Mouse (Mus musculus) liver, embryonic 13.5 days (tissue): Measurements from ENCODE around the gene Lpp. TPM values are rescaled to one million over a fixed set of nuclear protein-coding genes. Genes with fewer than 3 reads are reported as not detected.

Experiments
- ATAC-seq: fragments of 200-750 bp; cut with Nextera tagmentation; 2 replicates; pipeline ENCODE4 v1.8.0; 2017; ENCODE audit warnings: low read depth, mild to moderate bottlenecking, moderate number of reproducible peaks, moderate library complexity
- DNase-seq: peaks from one replicate; pipeline ENCODE4 v3.0.0; 2022
- H3K27ac ChIP-seq: fragments of 300-500 bp; sonication (generic); 2 replicates; pipeline ENCODE4 v1.5.1; 2015; ENCODE audit warnings: moderate library complexity, mild to moderate bottlenecking, inconsistent platforms
- H3K27me3 ChIP-seq: fragments of 300-500 bp; sonication (generic); 2 replicates; pipeline ENCODE4 v1.6.1; 2015; ENCODE audit warnings: mild to moderate bottlenecking, inconsistent platforms
- H3K36me3 ChIP-seq: fragments of 300-500 bp; sonication (generic); 2 replicates; pipeline ENCODE4 v1.6.1; 2015; ENCODE audit warnings: mild to moderate bottlenecking, inconsistent platforms
- H3K4me1 ChIP-seq: fragments of 300-500 bp; sonication (generic); replicated peaks from 2 replicates; pipeline ENCODE4 v1.6.1; 2015; ENCODE audit warnings: inconsistent platforms
- H3K4me2 ChIP-seq: fragments of 300-500 bp; sonication (generic); 2 replicates; pipeline ENCODE4 v1.6.1; 2015; ENCODE audit warnings: inconsistent platforms, mild to moderate bottlenecking, moderate library complexity
- H3K4me3 ChIP-seq: fragments of 300-500 bp; sonication (generic); replicated peaks from 2 replicates; pipeline ENCODE4 v1.5.1; 2015; ENCODE audit warnings: mild to moderate bottlenecking, inconsistent platforms
- H3K9ac ChIP-seq: fragments of 300-500 bp; sonication (generic); 2 replicates; pipeline ENCODE4 v1.6.1; 2015; ENCODE audit warnings: mild to moderate bottlenecking, inconsistent platforms
- H3K9me3 ChIP-seq: fragments of 300-500 bp; sonication (generic); replicated peaks from 2 replicates; pipeline ENCODE4 v1.6.1; 2016; ENCODE audit warnings: inconsistent platforms
- WGBS: fragments of 180-500 bp; shearing (Covaris S2); methylation state at CpG from one replicate; pipeline ENCODE4 v1.1.7; 2015; ENCODE audit not compliant: insufficient replicate concordance; 5-methylcytosine and 5-hydroxymethylcytosine counted together
- polyA plus RNA-seq: library from polyadenylated mRNA; unstranded; fragments of >200 nt; fragmentation: Nextera tagmentation; extraction: Ambion mirVana; gene quantifications from 2 replicates; pipeline ENCODE4 v1.2.1, GENCODE M21; 2015

Lpp gene
- polyA plus RNA-seq, 1 experiment from 2014 or later, result 6.1 TPM

GRCm38 (mm10) chr16:24438438-24438837 is 45.1 kb downstream of the Lpp start:
- ATAC-seq (no peak), DNase-seq (no peak)
- no peaks in the 10 kb centered on the region for H3K9me3 ChIP-seq
- peaks cover 28% of the 10 kb centered on the region for H3K4me1 ChIP-seq
- no peak overlapping the region for H3K4me3 ChIP-seq
- H3K27ac ChIP-seq, result no peak overlapping the region
- WGBS, result 70% methylated on average over 4 of the region's 4 CpGs
- no peaks in the 10 kb centered on the region for H3K27me3 ChIP-seq
- H3K36me3 ChIP-seq, result no peaks in the 10 kb centered on the region
- no peak overlapping the region for H3K4me2 ChIP-seq
- H3K9ac ChIP-seq, result no peak overlapping the region

GRCm38 (mm10) chr16:24441338-24441737 is 48.0 kb downstream of the Lpp start:
- Histone ChIP-seq H3K4me3 (no peak overlapping the region), H3K9me3 (no peaks in the 10 kb centered on the region), H3K27me3 (no peaks in the 10 kb centered on the region), H3K36me3 (no peaks in the 10 kb centered on the region), H3K4me1 (0 out of 2 replicates have a peak, but pooled peaks cover under 1% of the 10 kb centered on the region), H3K27ac (no peak overlapping the region), H3K9ac (no peak overlapping the region), H3K4me2 (no peak overlapping the region)
- ATAC-seq, result no peak
- WGBS, result 59% methylated on average over 1 of the region's 1 CpGs
- DNase-seq, result no peak

GRCm38 (mm10) chr16:24442500-24443122 is 49.3 kb downstream of the Lpp start:
- DNase-seq (no peak), ATAC-seq (no peak)
- no peaks in the 10 kb centered on the region for H3K27me3 ChIP-seq
- H3K9ac ChIP-seq, result no peak overlapping the region
- no peaks in the 10 kb centered on the region for H3K9me3 ChIP-seq
- H3K4me2 ChIP-seq, result no peak overlapping the region
- H3K4me1 ChIP-seq, result peaks cover 2% of the 10 kb centered on the region; the same call in 1 of the 2 replicates
- WGBS, result 51% methylated on average over 5 of the region's 5 CpGs
- H3K27ac ChIP-seq, result no peak overlapping the region
- H3K4me3 ChIP-seq, result no peak overlapping the region
- no peaks in the 10 kb centered on the region for H3K36me3 ChIP-seq

- 60% methylated on average over 7 of the region's 7 CpGs for WGBS
- DNase-seq, result no peak
- H3K4me3 ChIP-seq, result no peak overlapping the region
- H3K36me3 ChIP-seq, result no peaks in the 10 kb centered on the region
- peaks cover 7% of the 10 kb centered on the region; the same call in 1 of the 2 replicates for H3K4me1 ChIP-seq
- no peaks in the 10 kb centered on the region for H3K9me3 ChIP-seq
- no peak overlapping the region for H3K27ac ChIP-seq
- H3K4me2 ChIP-seq, result no peak overlapping the region
- H3K27me3 ChIP-seq, result no peaks in the 10 kb centered on the region
- ATAC-seq, result no peak
- H3K9ac ChIP-seq, result no peak overlapping the region
These were observed 49.8 kb downstream of the Lpp start for GRCm38 (mm10) chr16:24443123-24443515.

- H3K4me3 ChIP-seq, result no peak overlapping the region
- ATAC-seq (no peak), DNase-seq (no peak)
- H3K4me1 ChIP-seq, result peaks cover 11% of the 10 kb centered on the region
- WGBS, result 61% methylated on average over 5 of the region's 5 CpGs
- H3K9me3 ChIP-seq, result no peaks in the 10 kb centered on the region
- H3K27me3 ChIP-seq, result no peaks in the 10 kb centered on the region
- no peak overlapping the region for H3K4me2 ChIP-seq
- H3K27ac ChIP-seq, result no peak overlapping the region
- no peaks in the 10 kb centered on the region for H3K36me3 ChIP-seq
- H3K9ac ChIP-seq, result no peak overlapping the region
These were observed 50.2 kb downstream of the Lpp start for GRCm38 (mm10) chr16:24443555-24443954.

GRCm38 (mm10) chr16:24444818-24445217 is 51.5 kb downstream of the Lpp start:
- Histone ChIP-seq H3K4me1 (peaks cover 19% of the 10 kb centered on the region), H3K4me2 (no peak overlapping the region), H3K27me3 (no peaks in the 10 kb centered on the region), H3K9ac (no peak overlapping the region), H3K36me3 (no peaks in the 10 kb centered on the region), H3K4me3 (no peak overlapping the region), H3K27ac (no peak overlapping the region), H3K9me3 (no peaks in the 10 kb centered on the region)
- DNase-seq (no peak), ATAC-seq (no peak)
- whole genome bisulfite sequencing, result 44% methylated on average over 4 of the region's 4 CpGs

GRCm38 (mm10) chr16:24445473-24445872 is 52.2 kb downstream of the Lpp start:
- peaks cover 20% of the 10 kb centered on the region for H3K4me1 ChIP-seq
- no peak for DNase-seq
- ATAC-seq, result no peak
- no peaks in the 10 kb centered on the region for H3K36me3 ChIP-seq
- no peaks in the 10 kb centered on the region for H3K9me3 ChIP-seq
- no peak overlapping the region for H3K4me3 ChIP-seq
- H3K27ac ChIP-seq, result no peak overlapping the region
- 53% methylated on average over 3 of the region's 3 CpGs for WGBS
- no peak overlapping the region for H3K4me2 ChIP-seq
- no peaks in the 10 kb centered on the region for H3K27me3 ChIP-seq
- H3K9ac ChIP-seq, result no peak overlapping the region

GRCm38 (mm10) chr16:24446449-24446848 is 53.1 kb downstream of the Lpp start:
- Histone ChIP-seq H3K4me2 (no peak overlapping the region), H3K36me3 (no peaks in the 10 kb centered on the region), H3K9ac (no peak overlapping the region), H3K27me3 (no peaks in the 10 kb centered on the region), H3K9me3 (no peaks in the 10 kb centered on the region), H3K27ac (no peak overlapping the region), H3K4me1 (peaks cover 20% of the 10 kb centered on the region), H3K4me3 (no peak overlapping the region)
- ATAC-seq (no peak), DNase-seq (no peak)
- 20% methylated on average over 1 of the region's 1 CpGs for WGBS

GRCm38 (mm10) chr16:24447666-24448492 is 54.6 kb downstream of the Lpp start:
- DNase-seq, result no peak
- Histone ChIP-seq H3K4me2 (no peak overlapping the region), H3K27me3 (no peaks in the 10 kb centered on the region), H3K4me1 (peaks cover 24% of the 10 kb centered on the region), H3K4me3 (no peak overlapping the region), H3K9ac (no peak overlapping the region), H3K36me3 (no peaks in the 10 kb centered on the region), H3K27ac (no peak overlapping the region), H3K9me3 (no peaks in the 10 kb centered on the region)
- ATAC-seq, result peak; percentile 20; the same call in 1 of the 2 replicates
- WGBS, result 39% methylated on average over 7 of the region's 7 CpGs

GRCm38 (mm10) chr16:24448493-24448845 is 55.2 kb downstream of the Lpp start:
- peaks cover 24% of the 10 kb centered on the region for H3K4me1 ChIP-seq
- H3K9ac ChIP-seq, result no peak overlapping the region
- H3K9me3 ChIP-seq, result no peaks in the 10 kb centered on the region
- DNase-seq (no peak), ATAC-seq (no peak)
- no peaks in the 10 kb centered on the region for H3K27me3 ChIP-seq
- no peak overlapping the region for H3K27ac ChIP-seq
- H3K4me2 ChIP-seq, result no peak overlapping the region
- H3K36me3 ChIP-seq, result no peaks in the 10 kb centered on the region
- H3K4me3 ChIP-seq, result no peak overlapping the region
- WGBS, result 13% methylated on average over 2 of the region's 2 CpGs

GRCm38 (mm10) chr16:24449806-24450205 is 56.5 kb downstream of the Lpp start:
- H3K4me2 ChIP-seq, result 0 out of 2 replicates have a peak overlapping the region, but pooled peaks have one; percentile 12
- WGBS, result 14% methylated on average over 8 of the region's 8 CpGs
- H3K36me3 ChIP-seq, result no peaks in the 10 kb centered on the region
- no peaks in the 10 kb centered on the region for H3K27me3 ChIP-seq
- no peak overlapping the region for H3K27ac ChIP-seq
- no peaks in the 10 kb centered on the region for H3K9me3 ChIP-seq
- H3K9ac ChIP-seq, result no peak overlapping the region
- H3K4me3 ChIP-seq, result no peak overlapping the region
- H3K4me1 ChIP-seq, result peaks cover 29% of the 10 kb centered on the region
- no peak for ATAC-seq
- no peak for DNase-seq

GRCm38 (mm10) chr16:24450256-24450655 is 56.9 kb downstream of the Lpp start:
- Histone ChIP-seq H3K9ac (no peak overlapping the region), H3K4me1 (peaks cover 32% of the 10 kb centered on the region), H3K27me3 (no peaks in the 10 kb centered on the region), H3K4me2 (no peak overlapping the region), H3K36me3 (no peaks in the 10 kb centered on the region), H3K9me3 (no peaks in the 10 kb centered on the region), H3K4me3 (no peak overlapping the region), H3K27ac (no peak overlapping the region)
- DNase-seq (no peak), ATAC-seq (no peak)
- 27% methylated on average over 5 of the region's 5 CpGs for WGBS
